Mouse (Mus musculus) small intestine, adult 2 months (tissue): ENCODE results near the gene Ccer2.

Experiments
- CTCF ChIP-seq: fragments of 200-500 bp; IDR thresholded peaks from 2 replicates; pipeline ENCODE4 v1.5.1; 2012; ENCODE audit warnings: low read depth, mild to moderate bottlenecking, control low read depth, inconsistent platforms, low read length, moderate library complexity, mixed read lengths; ENCODE audit not compliant: insufficient replicate concordance, insufficient read length; ENCODE audit errors: extremely low read depth
- POLR2A ChIP-seq: fragments of 200-500 bp; IDR thresholded peaks from 2 replicates; pipeline ENCODE4 v1.6.1; 2012; ENCODE audit warnings: low read depth, mild to moderate bottlenecking, control low read depth, inconsistent platforms, low read length, moderate library complexity

- TF ChIP-seq CTCF = no peak
- no peak for TF ChIP-seq POLR2A
These were observed 23.4 kb upstream of the Ccer2 start for GRCm38 (mm10) chr7:28732341-28733142.
